Mouse (Mus musculus) left cerebral cortex, postnatal 10 days (tissue): ENCODE results near the gene Tceal9. TPM values are rescaled to one million over a fixed set of nuclear protein-coding genes. Genes with fewer than 3 reads are reported as not detected.
"Not testable (repeated sequence)": the region's sequence is repeated elsewhere in the genome, so short reads cannot be mapped to it uniquely, and the experiment has no call there.

Experiments
- DNase-seq, 2 experiments: peaks; one replicate each; pipeline ENCODE4 v3.0.0; 2021 to 2022; ENCODE audit warnings: low spot score in 2 of 2, mixed read lengths in 1 of 2; ENCODE audit errors: extremely low spot score in 1 of 2
- intact Hi-C: fragments of 180-260 bp; cut with DNase I; formaldehyde crosslinking; loops from one replicate; pipeline ENCODE4 v1.15.1; 2025
- total RNA-seq, 2 experiments: library from RNA; stranded (reverse); gene quantifications; 2 replicates each; pipeline ENCODE4 v1.2.3; 2021

Gene Tceal9
- total RNA-seq = 10 to 100 TPM; 98.1 to 98.8 TPM

GRCm38 (mm10) chrX:136244574-136245229 is at the start of gene Tceal9:
TSS of gene Tceal9 (plus strand) at chrX:136245079.
- intact Hi-C loops = no loop called here
- peak; percentile 51 to 80 for DNase-seq

- intact Hi-C loops = no loop called here
- no peak for DNase-seq
Observed at GRCm38 (mm10) chrX:136195193-136195944, 49.5 kb upstream of the Tceal9 start.

GRCm38 (mm10) chrX:136196873-136197272 is 48.0 kb upstream of the Tceal9 start:
- intact Hi-C loops = no loop called here
- no peak for DNase-seq

- no peak for DNase-seq
- intact Hi-C loops = no loop called here
Observed at GRCm38 (mm10) chrX:136203257-136203656, 41.6 kb upstream of the Tceal9 start.

GRCm38 (mm10) chrX:136203664-136204066 is 41.2 kb upstream of the Tceal9 start, which contains the start of gene Tceal5:
TSS of gene Tceal5 (minus strand) at chrX:136203876.
- intact Hi-C loops = no loop called here
- DNase-seq = peak; percentile 43 to 59

GRCm38 (mm10) chrX:136204406-136204805 is 40.5 kb upstream of the Tceal9 start:
- intact Hi-C loops = no loop called here
- DNase-seq = no peak

- DNase-seq = no peak
- intact Hi-C loops = no loop called here
Observed at GRCm38 (mm10) chrX:136213396-136213795, 31.5 kb upstream of the Tceal9 start.

- intact Hi-C loops, DNase-seq: not testable (repeated sequence)
Observed at GRCm38 (mm10) chrX:136214729-136215677, 29.9 kb upstream of the Tceal9 start, which contains the start of the genes Tceal7 and Bex1. TSS of gene Tceal7 (plus strand) at chrX:136214779. TSS of gene Bex1 (minus strand) at chrX:136215513.

- DNase-seq = no peak
- intact Hi-C loops = no loop called here
Observed at GRCm38 (mm10) chrX:136216303-136216702, 28.6 kb upstream of the Tceal9 start.

- no peak for DNase-seq
- intact Hi-C loops = no loop called here
Observed at GRCm38 (mm10) chrX:136223714-136224113, 21.2 kb upstream of the Tceal9 start.

- intact Hi-C loops = no loop called here
- no peak for DNase-seq
Observed at GRCm38 (mm10) chrX:136227768-136228167, 17.1 kb upstream of the Tceal9 start.

- intact Hi-C loops = loop anchor here (2.0 kb wide), 1 partner anchor 67 kb away; no protein-coding TSS in a partner anchor
- DNase-seq = peak in 1 of 2 experiments; percentile 30
Observed at GRCm38 (mm10) chrX:136238118-136238517, 6.8 kb upstream of the Tceal9 start.

- no peak for DNase-seq
- intact Hi-C loops = no loop called here
Observed at GRCm38 (mm10) chrX:136243181-136243580, 1.7 kb upstream of the Tceal9 start.

- DNase-seq = peak in 1 of 2 experiments; percentile 32
- intact Hi-C loops = no loop called here
Observed at GRCm38 (mm10) chrX:136245521-136246071, 717 bp downstream of the Tceal9 start.

GRCm38 (mm10) chrX:136248811-136249210 is 3.9 kb downstream of the Tceal9 start:
- intact Hi-C loops = no loop called here
- DNase-seq = no peak

GRCm38 (mm10) chrX:136249671-136250070 is 4.8 kb downstream of the Tceal9 start:
- intact Hi-C loops = no loop called here
- DNase-seq = no peak

- intact Hi-C loops = no loop called here
- no peak for DNase-seq
Observed at GRCm38 (mm10) chrX:136252023-136252729, 7.3 kb downstream of the Tceal9 start.

GRCm38 (mm10) chrX:136267720-136268119 is 22.8 kb downstream of the Tceal9 start:
- DNase-seq = no peak
- intact Hi-C loops = no loop called here
